Comparison of ENCODE assay signal across 8 mouse cellular contexts in the genomic region with DNA sequence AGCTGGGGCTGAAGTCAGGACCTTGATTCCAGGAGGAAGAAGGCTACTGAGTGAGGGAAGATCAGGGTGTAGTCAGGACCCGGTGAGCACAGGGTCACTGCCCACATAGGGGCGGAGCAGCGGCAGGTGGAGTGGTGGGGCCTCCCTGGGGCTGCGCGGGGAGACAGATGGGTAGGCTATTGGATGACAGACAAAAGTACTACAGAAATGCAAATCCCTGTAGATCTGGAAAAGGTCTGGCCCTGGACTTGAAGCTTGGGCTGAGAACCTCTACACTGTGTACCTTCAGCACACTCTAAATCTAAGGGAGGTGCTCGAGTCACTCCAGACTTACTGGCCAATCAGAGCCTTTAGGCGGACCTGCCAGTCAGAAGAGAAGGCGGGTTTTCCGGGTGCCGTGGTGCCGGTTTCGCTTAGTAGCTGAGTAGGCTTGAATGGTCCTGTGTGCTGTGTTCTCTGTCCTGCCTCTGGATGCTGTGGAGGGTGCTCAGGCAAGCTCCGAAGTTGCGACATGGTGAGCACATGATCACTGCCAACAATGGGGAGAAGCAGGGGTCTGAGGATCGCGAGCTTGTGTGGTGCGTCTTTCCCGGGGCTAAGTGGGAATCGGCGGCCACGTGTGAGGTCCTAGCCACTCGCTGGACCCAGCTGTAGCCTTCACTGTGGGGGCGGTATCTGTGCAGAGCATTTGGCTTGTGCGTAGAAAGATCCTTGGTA. TPM values are rescaled to one million over a fixed set of nuclear protein-coding genes. Genes with fewer than 3 reads are reported as not detected.
DNase-seq lines count a peak whose midpoint lies in the region; ATAC-seq lines count a peak whose summit lies in the region.
"Not testable (repeated sequence)": the region's sequence is repeated elsewhere in the genome, so short reads cannot be mapped to it uniquely, and the experiment has no call there.

No protein-coding gene starts in this region.

- peak overlapping the region; percentile 69 for H3K4me2 ChIP-seq in intestine, embryonic 15.5 days (replicated peaks)

- under 1% methylated on average over 24 of the region's 24 CpGs for WGBS in intestine, embryonic 15.5 days

- intact Hi-C loops in left cerebral cortex, postnatal 14 days (cut with DNase I) = not testable (repeated sequence)

- H3K36me3 ChIP-seq in intestine, embryonic 15.5 days = not testable (repeated sequence)

- H3K4me1 ChIP-seq in intestine, embryonic 15.5 days (replicated peaks) = not testable (repeated sequence)

- not testable (repeated sequence) for H3K9me3 ChIP-seq in intestine, embryonic 15.5 days

- DNase-seq in adrenal gland, adult 18-20 months (ENCODE audit: low spot score in 2 of 2) = peak; percentile 63 to 65
- peak; percentile 79 for DNase-seq in embryo, embryonic 11 days
- peak; percentile 70 for DNase-seq in gastrocnemius, postnatal 25 days
- peak; percentile 84 for DNase-seq in left cerebral cortex, postnatal 14 days (ENCODE audit: low spot score in 2 of 2)
- DNase-seq in right cerebral cortex, postnatal 25 days = peak; percentile 85
- peak; percentile 71 to 73 for DNase-seq in urinary bladder, postnatal 4 days (ENCODE audit: low spot score in 2 of 2)

- not testable (repeated sequence) for H3K27me3 ChIP-seq in intestine, embryonic 15.5 days (replicated peaks)

- ATAC-seq in intestine, embryonic 15.5 days = peak; percentile 99
- peak; percentile 97 for ATAC-seq in megakaryocyte-erythroid progenitor cell, adult 5-6 weeks (replicated peaks; ENCODE audit: low FRiP score, low TSS enrichment, poor library complexity, severe bottlenecking)

- peak overlapping the region; percentile 55 for H3K4me3 ChIP-seq in intestine, embryonic 15.5 days (replicated peaks)

- peak overlapping the region; percentile 40; the same call in 1 of the 2 replicates for H3K27ac ChIP-seq in intestine, embryonic 15.5 days

- peak overlapping the region; percentile 42 for H3K9ac ChIP-seq in intestine, embryonic 15.5 days

RNA-seq across cellular contexts. Expression of gene 2610044O15Rik8, which starts 29.2 kb away (rescaled TPM):
- total RNA-seq in adrenal gland, adult 18-20 months (2021) = 10 to 100 TPM in 1 of 2 experiments, 1 to 10 TPM in 1; 9.4 to 11.3 TPM
- total RNA-seq in gastrocnemius, postnatal 25 days (2021) = 10 to 100 TPM; 15.1 to 18.5 TPM
- 16.8 and 17.3 TPM in 2 replicates for polyA plus RNA-seq in intestine, embryonic 15.5 days (2015; fragmentation: Nextera tagmentation; extraction: Ambion mirVana)
- 10 to 100 TPM; 21.6 to 22.0 TPM for total RNA-seq in left cerebral cortex, postnatal 14 days (2021)
- total RNA-seq in megakaryocyte-erythroid progenitor cell, adult 5-6 weeks (2014; fragmentation: Nextera tagmentation) = 12.7 and 13.3 TPM in 2 replicates
- total RNA-seq in megakaryocyte-erythroid progenitor cell, adult 5-6 weeks (2017) = 24.4 and 27.9 TPM in 2 replicates

Comparison
In these comparisons a context has a peak if more than half of its experiments do, and no peak if none do; other contexts are left out.
1. Peak in every context shown above with its lines: DNase-seq, ATAC-seq, H3K4me3 ChIP-seq and H3K27ac ChIP-seq.